Mouse (Mus musculus) Muller cell, postnatal 12 days (primary cell): ENCODE measurements around the gene Tmem115.
"Not testable (repeated sequence)": the region's sequence is repeated elsewhere in the genome, so short reads cannot be mapped to it uniquely, and the experiment has no call there.

Source experiments
- DNase-seq: peaks from one replicate; pipeline ENCODE4 v3.0.0-alpha.2; 2015; ENCODE audit errors: inconsistent ontology term

Tmem115 gene

DNA sequence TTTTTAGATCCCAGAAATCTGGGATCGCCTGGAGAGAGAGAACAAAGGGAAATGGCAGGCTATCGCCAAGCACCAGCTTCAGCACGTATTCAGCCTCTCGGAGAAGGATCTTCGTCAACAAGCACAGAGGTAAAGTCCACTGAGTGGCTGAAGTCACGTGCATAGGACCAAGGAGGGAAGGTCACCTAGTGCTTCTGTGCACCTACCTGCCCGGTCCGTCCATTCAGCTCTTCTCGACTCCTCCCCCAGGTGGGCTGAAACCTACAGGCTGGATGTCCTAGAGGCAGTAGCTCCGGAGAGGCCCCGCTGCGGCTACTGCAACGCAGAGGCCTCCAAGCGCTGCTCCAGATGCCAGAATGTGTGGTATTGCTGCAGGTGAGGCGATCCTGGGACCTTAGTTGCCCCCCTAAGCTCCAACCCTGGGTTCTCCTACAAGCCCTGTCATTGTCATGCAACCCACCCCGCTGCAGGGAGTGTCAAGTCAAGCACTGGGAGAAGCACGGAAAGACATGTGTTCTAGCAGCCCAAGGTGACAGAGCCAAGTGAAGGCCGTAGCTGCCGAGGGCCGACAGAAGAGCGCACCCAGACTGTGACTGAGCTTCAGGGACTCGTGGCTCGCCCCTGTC is 16.9 kb downstream of the Tmem115 start:
- no peak for DNase-seq

DNA sequence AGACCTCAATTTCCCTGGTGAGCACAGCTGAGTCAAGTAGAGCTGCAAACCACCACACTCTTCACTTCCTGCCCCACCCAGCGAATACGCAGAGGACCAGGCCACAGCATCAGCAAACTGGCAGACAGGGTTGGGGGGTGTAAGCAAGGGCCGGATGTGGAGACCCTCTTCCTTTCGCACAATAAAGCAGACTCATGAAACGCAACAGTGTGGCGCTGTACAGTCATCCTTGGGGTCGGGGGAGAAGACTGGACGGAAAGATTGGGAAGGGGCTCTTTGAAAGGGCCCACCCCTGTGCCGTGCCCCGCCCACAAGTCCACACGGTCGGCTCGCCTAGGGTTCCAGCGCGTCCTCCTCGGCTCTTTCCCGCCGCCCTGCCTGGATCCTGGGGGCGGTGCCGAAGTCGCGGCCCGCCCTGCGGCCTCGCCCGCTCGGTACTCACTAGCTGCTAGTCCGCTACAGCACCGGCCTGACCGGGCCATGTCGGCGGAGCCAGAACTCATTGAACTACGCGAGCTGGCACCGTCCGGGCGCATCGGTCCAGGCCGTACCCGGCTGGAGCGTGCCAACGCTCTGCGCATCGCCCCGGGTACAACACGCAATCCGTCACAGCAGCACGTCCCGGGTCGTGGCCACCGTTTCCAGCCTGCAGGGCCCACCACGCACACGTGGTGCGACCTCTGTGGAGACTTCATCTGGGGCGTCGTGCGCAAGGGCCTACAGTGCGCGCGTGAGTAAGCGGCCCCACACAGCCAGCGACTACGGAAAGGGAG is 17.6 kb downstream of the Tmem115 start, which contains the start of gene Rassf1:
Rassf1 (plus strand) TSS at position 439 of the 773 bp plus-strand sequence.
- peak; percentile 60 for DNase-seq

DNA sequence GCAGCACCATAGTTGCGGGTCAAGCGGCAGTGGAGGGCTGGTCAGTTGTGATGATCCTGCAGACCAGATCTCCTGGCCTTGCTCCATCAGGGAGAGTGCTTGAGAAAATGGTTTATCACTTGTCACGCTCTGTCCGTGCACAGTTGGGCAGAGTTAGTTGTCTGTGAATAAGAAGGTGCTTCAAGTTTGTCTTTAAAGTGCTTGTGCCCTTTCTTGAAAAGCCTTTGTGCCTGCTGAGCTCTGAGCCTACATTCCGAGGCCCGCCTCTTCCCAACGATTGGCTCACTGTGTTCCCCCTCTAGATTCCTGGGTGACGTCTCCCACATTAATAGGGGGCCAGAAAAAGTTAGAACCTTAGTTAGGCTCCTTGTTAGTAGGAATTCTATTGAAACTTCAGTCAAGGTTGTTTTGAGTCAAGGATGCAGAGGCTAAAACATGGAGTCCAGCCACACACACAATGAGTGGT is 18.2 kb downstream of the Tmem115 start:
- no peak for DNase-seq

DNA sequence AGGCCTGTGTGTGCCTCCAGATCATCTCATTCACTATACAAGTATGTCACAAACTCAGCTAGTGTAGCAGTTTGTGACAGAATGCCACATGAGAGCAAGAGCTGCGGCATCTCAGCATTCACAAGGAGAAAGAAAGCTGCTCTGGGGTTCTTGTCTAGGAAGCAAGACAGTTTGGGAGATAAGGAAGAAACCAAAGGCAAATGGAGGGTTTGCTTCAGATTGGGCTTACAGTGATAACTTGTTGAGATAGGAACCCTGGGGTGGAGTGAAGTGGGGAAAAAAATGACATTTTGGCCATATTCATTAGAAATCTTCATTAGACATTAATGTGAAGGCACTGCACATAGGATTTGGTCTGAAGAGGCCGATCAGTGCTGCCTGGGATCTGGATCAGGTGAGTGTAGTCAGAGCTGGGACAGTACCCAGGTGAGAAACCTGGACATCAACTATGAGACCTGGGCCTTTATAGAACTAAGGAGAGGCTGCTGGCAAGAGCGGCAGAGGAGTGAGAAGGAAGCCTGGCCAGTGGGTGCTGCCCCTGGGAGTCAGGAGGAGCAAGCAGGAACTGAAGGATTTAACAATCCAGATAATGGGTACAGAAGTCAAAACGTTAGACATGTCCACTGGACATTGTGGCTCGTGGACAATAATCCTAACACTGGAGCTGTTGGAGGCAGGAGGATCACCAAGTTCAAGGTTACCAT is 19.1 kb downstream of the Tmem115 start:
- DNase-seq = no peak

DNA sequence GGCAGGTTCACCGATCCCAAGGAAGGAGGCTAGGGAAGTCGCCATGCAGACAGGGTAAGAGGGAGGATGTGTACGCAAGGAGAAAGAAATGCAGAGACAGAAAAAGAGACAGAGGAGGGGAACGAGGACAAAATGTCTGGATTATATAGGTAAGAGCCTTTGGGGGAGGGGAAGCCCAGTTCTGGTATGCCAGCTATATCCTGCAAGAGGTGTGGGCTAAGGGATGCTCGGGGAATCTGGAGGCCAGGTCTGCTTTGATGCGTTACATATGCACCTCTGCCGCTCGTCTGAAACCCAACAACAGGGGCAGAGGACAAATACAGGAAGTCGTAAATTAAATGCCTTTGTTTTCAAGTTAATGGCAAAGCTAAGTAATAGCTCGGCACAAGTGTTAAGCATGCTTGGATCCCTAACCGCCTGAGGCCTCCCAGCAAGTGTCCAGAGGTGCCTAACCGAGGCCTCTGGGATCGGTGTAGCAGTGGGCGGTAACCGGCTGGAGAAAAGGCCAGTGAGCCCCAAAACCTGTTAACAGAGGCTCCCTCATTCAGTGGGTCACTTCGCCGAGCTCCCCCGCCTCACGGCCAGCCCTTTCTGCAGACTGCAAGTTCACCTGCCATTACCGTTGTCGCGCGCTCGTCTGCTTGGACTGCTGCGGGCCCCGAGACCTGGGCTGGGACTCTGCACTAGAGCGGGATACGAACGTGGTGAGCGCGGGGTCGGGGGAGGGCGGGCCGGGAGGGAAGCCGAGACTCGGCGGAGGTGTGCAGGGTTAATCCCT is 20.0 kb downstream of the Tmem115 start:
- DNase-seq = no peak

DNA sequence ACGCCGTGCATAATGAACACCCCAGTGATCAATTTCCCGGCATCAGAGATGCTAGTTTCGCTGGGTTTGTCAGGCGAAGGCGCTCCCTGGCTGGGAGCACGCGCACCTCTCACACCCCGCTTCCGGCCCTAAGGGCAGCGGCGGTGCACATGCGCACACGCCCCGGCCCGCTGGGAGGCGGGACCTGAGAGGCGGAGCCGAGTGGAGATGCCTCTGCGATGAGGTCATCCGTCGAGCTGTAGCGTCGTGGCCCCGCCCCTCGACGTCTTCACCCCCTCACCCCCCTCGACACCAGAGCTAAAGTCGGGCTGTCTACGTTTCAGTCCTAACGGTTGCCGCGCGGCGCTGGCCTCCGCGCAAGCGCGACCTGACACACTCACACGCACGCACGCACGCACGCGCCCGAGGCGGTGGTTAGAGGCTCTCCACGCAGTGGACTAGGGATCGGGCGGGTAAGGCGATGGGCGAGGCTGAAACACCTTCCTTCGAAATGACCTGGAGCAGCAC is 20.6 kb downstream of the Tmem115 start:
- DNase-seq = peak; percentile 99

DNA sequence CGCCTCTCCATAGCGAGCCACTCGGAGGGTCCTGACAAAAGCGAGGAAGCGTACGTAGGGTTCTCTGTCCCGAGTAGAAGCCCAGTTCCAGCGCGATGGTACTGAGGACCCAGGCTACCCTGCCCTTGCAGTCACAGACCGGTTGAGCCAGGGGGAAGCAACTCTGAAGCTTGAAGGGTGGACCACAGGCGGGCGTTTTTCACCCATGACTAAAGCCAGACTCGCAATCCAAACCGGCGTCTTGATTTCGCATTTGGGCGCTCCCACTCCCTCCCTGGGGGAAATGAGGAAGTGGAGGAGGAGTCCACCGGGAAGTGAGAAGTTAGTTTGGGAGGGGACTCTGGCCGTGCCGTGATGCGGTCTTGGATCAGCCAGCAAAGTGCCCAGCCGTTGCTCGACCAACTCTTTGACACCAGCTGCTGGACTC is 21.3 kb downstream of the Tmem115 start:
- peak; percentile 92 for DNase-seq

DNA sequence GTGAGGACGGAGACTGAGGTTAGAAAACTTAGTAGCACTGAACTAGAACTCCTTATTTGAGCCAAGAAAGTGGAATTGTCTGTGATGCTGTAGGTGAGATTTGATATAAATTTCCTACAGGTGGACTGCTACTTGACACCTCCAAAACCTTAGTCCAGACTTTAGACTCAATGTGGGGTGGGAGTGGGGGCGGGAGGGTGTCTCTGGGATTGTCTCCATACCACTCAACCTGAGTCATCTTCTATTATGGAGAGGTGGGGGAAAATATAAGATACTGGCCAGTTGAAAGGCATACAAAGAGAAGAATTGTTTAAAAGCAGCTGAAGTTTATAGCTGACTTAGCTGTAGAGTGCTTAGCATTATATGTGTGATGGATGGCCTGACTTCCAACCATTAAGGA is 22.0 kb downstream of the Tmem115 start:
- peak; percentile 64 for DNase-seq

DNA sequence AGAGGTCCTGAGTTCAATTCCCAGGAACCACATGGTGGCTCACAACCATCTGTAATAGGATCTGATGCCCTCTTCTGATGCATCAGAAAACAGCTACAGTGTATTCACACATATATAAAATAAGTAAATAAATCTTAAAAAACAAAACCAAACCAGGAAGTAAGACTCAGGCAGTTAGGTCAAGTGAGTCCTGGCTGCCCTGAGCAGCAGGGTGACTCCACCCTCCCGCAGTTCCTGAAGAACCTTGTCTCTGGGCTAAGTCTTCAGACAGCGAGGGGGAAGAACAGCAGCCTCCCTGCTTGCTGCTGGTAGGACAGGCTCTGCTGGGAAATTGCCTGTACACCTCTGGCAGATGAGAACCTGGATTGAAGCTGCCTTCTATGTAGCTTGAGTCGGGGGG is 22.6 kb downstream of the Tmem115 start:
- no peak for DNase-seq

DNA sequence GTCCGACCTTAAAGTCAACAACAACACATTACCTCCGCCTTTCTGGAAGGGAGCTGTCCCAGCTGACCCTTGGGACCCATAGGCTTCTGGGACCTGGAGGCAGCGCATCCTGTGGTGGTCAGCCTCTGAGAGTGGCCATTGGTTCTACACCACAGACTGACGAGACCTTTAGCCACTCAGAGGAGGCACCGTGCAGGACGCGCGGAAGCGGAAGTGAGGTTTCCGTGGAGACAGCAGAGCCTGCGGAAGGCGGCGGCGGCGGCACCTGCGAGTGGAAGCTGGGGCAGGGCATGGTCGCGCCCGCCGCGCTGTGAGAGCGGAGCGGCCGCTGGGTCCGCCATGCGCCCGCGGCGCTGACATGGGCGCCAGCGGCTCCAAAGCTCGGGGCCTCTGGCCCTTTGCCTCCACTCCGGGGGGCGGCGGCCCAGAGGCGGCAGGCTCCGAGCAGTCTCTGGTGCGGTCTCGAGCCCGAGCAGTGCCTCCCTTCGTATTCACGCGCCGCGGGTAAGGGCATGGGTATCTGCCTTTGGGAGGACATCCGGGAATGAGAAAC is 29.4 kb downstream of the Tmem115 start, which contains the start of gene Tusc2:
Tusc2 (plus strand) TSS at position 227 of the 553 bp plus-strand sequence.
- peak; percentile 93 for DNase-seq

DNA sequence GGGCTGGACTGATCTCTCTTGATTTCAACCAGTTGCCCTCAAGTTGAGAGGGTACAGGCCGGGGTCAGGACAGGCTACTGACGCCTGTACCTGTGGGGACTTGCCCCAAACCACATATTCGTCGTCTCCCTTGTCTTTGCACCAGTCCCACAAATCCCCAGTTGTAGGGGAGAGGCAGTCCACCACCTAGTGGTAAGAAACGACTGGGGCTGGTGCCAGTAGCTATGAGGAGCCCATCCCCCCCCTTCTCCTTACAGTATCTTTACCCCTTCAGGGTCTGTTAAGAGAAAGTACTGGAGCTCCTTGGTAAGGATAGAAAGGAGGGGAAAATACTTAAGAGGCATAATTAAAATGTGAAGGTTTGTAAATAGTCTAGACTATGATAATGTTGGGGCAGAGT is 31.8 kb downstream of the Tmem115 start:
- DNase-seq = not testable (repeated sequence)

DNA sequence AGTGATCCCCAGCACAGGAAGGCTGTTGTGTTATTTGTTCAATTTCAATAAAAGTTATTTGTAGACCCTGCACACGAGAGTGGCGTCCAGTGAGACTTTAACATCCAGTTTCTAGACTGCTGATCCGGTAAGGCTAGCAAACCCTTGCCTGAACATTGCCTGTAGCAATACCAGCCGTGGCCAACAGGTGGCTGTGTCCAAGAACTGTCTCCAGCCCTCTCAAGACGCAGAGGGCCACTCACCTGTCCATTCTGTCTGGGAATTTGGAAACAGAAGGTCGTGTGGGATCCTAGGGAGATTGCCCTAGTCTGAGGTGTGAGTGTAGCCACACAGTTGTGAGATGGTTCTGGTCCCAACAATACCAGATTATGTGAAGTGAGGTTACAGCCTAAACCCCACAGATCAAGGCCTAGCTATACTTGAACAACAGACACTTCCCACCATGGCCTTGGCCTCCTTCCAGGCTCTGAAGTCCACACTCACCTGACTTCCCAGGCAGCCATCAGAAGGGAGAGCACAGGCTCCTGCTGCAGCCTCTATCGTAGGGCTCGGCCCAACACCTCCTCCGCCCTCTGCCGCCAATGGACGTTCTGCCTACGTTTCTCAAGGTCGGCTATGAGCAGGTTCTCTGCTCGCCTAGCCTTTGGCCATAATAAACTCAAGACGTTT is 32.4 kb downstream of the Tmem115 start:
- DNase-seq = peak; percentile 43

DNA sequence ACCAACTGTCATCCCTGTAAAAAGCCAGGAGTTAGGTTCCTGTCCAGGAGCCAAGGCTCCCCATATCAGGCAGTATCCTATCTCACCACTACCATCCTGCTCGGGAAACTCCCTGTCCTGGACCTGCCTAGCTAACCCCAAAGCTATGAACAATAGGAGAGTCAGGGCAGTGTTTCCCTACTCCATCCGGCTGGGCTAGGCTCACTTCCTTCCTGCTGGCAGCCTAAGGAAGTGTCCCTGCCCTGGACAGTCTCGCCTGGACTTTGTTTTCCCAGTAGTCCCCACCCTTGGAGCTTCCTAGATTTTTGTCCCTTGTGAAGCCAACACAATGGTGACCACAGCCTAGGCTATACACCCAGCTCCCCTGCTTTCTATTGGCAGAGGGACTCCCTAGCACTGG is 33.1 kb downstream of the Tmem115 start:
- no peak for DNase-seq

DNA sequence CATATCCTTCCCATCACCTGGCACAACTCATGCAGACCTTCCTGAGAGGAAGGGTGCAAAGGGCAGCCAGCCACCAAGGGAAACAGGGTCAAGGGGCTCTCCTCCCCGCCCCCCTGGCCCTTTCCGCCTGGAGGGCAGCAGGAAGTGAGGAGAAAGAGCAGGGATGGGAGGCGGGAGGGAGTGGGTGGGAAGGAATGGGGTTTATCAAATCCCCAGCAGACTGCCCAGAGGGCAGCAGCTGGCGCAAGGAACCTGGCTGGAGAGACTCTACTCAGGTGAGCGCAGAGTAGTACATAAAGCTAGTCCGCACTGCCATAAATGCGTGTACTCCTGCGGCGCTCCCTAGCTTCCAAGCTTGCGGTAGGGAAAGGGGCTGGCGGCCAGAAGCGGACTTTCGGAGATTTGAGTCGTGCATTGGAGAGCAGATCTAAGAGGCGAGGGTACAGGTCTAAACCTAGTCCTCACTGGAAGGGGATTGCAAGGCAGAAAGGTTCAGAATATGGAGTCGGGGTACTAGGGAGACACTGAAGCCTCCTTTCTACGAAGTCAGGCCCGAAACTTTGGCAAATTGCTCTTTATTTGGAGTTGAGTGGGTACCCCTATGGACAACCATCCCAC is 34.1 kb downstream of the Tmem115 start, which contains the start of gene Hyal2:
Hyal2 (plus strand) TSS at position 244 of the 618 bp plus-strand sequence.
- DNase-seq = no peak

DNA sequence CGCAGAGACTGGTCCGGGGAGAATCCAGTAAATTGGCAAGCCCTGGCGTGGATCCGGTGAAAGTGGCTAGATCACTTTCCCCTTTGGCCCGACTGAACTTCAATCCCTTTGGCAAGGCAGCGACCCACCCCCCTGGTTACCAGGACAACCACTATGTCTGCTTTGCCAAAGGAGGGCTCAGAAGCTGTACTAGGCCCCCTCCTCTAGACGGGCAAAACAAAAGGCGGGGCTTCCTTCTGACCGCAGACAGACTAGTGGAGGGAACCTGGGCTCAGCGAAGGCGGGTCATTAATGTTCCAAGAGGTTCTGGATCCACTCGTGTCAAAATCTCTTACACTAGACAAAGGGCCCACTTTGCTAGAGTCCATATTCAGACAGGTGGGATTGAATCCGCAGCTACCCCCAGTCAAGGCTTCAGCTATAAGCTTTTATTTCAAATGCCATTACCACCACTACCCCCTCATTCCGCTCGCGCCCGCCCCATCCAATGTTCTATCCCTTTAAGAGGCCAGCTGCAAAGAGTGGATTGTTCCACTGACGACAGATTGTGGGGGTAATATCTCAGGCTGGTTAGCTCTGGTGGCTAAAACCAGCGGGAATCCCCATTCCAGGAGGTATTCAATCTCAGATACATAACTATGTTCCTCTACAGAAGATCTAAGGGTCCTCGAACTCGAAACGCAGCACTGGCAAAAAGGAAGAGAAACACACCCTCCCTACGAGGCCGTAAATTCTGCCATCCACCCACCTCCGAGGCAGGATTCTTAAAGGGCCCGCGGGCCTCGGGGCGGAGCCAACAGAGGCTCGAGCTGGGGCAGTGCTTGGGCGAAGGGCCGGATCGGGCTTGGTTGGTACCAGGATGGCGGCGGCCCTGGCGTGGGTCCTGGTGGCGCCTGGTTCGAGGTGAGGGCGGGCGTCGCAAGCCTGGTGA is 34.9 kb downstream of the Tmem115 start:
- peak; percentile 93 for DNase-seq

DNA sequence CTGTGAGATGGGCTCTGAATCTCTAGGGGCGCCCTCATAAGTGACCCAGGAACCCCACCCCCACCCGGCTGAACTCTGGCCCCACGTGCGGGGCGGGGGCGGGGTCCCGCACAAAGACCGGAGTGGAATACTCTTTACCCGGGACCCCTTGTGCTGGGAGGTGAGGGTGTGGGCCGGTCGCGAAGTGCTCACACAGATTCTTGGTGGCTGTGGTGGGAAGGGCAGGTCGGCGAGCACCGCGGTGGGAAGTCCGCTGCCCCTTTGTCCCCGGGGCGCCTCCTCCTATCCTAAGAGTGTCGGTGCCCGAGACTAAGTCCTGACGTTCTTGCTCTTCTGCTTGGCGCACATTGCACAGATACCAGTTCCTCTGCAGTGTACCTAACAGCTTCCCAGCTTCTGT is 35.5 kb downstream of the Tmem115 start:
- no peak for DNase-seq

DNA sequence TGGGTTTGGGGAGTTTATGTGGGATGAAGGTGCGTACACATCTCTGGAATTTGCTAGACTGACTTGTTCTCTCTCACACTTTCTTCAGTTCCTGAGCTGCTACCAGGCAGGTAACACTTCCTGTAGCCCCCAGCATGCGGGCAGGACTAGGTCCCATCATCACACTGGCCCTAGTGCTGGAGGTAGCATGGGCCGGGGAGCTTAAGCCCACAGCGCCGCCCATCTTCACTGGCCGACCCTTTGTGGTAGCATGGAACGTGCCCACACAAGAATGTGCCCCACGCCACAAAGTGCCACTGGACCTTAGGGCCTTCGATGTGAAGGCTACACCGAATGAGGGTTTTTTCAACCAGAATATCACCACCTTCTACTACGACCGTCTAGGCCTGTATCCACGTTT is 36.3 kb downstream of the Tmem115 start:
- no peak for DNase-seq

DNA sequence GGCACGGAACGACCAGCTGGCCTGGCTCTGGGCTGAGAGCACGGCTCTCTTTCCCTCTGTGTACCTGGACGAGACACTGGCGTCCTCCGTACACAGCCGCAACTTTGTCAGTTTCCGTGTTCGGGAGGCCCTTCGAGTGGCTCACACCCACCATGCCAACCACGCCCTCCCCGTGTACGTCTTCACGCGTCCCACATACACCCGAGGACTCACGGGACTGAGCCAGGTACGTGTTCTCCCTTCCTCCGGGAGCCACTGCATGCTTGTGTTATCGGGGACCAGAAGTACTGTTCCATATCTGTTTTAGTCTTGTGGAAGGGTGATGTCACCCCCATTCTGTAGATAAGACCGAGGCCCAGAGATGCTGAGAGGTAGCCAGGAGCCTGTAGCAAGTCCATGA is 37.1 kb downstream of the Tmem115 start:
- no peak for DNase-seq
